Mouse (Mus musculus) lung, adult 2 months (tissue): Measurements from ENCODE around the gene Il17c. TPM values are rescaled to one million over a fixed set of nuclear protein-coding genes. Genes with fewer than 3 reads are reported as not detected.

Experiments used
- DNase-seq: peaks from one replicate; pipeline ENCODE4 v3.0.0; 2022
- H3K4me1 ChIP-seq: fragments of 200-500 bp; 2 replicates; pipeline ENCODE4 v1.6.1; 2011; ENCODE audit warnings: low read length; ENCODE audit not compliant: control insufficient read depth, insufficient read depth
- H3K4me3 ChIP-seq: fragments of 200-500 bp; replicated peaks from 2 replicates; pipeline ENCODE3; 2011; ENCODE audit warnings: low read depth, mild to moderate bottlenecking, control low read depth, low read length; ENCODE audit errors: extremely low read depth
- CTCF ChIP-seq: fragments of 200-500 bp; IDR thresholded peaks from 2 replicates; pipeline ENCODE4 v1.5.1; 2011; ENCODE audit warnings: mild to moderate bottlenecking, low read length, control low read depth; ENCODE audit not compliant: insufficient read depth
- POLR2A ChIP-seq: fragments of 200-500 bp; IDR thresholded peaks from 2 replicates; pipeline ENCODE4 v1.6.1; 2011; ENCODE audit warnings: low read depth, mild to moderate bottlenecking, control low read depth, low read length, borderline replicate concordance; ENCODE audit errors: extremely low read depth
- WGBS: fragments of 180-500 bp; shearing (Covaris S2); methylation state at CpG from one replicate; pipeline ENCODE4 v1.1.7; 2018; 5-methylcytosine and 5-hydroxymethylcytosine counted together
- polyA plus RNA-seq: library from polyadenylated mRNA; depleted of rRNA; stranded (reverse); fragments of >200 nt; gene quantifications from 2 replicates; pipeline ENCODE4 v1.2.3, GENCODE M21; 2012

The Il17c gene
- polyA plus RNA-seq, 1 experiment, result 0.62 TPM

GRCm38 (mm10) chr8:122437708-122438331 is 16.0 kb downstream of the Il17c start:
- 85% methylated on average over 13 of the region's 13 CpGs for WGBS
- TF ChIP-seq POLR2A, result no peak
- no peak for TF ChIP-seq CTCF
- Histone ChIP-seq H3K4me1 (peaks cover 8% of the 10 kb centered on the region), H3K4me3 (peak overlapping the region; percentile 1)
- DNase-seq, result no peak

GRCm38 (mm10) chr8:122439336-122439735 is 17.5 kb downstream of the Il17c start:
- WGBS, result 95% methylated on average over 16 of the region's 16 CpGs
- TF ChIP-seq CTCF, result no peak
- TF ChIP-seq POLR2A, result no peak
- peaks cover 4% of the 10 kb centered on the region; the same call in 1 of the 2 replicates for H3K4me1 ChIP-seq
- no peak for DNase-seq
- no peak overlapping the region for H3K4me3 ChIP-seq

- Histone ChIP-seq H3K4me1 (peaks cover 7% of the 10 kb centered on the region; the same call in 1 of the 2 replicates), H3K4me3 (no peak overlapping the region)
- no peak for TF ChIP-seq CTCF
- DNase-seq, result no peak
- WGBS, result 81% methylated on average over 1 of the region's 1 CpGs
Observed at GRCm38 (mm10) chr8:122441326-122441725, 19.5 kb downstream of the Il17c start.

DNA sequence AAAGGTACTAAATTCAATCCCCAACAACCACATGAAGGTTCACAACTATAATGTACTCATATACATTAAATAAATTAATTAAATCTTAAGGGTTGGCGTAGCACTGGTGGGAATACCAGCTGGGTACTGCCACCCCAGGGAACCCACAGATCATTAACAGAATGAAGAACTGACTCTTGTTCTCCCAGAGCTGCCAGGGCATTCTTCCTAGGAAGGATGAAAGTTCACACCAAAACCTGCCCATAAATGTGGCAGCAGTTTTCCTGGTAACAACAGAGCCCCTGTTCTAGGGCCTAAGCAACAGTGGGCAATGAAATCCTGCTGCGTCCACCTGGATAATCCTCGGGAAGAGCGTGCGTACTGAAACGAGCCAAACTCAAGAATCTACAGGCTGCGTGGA is 20.5 kb downstream of the Il17c start:
- H3K4me1 ChIP-seq, result peaks cover 7% of the 10 kb centered on the region; the same call in 1 of the 2 replicates
- no peak overlapping the region for H3K4me3 ChIP-seq
- TF ChIP-seq CTCF (no peak), POLR2A (no peak)
- no peak for DNase-seq
- WGBS, result 29% methylated on average over 7 of the region's 7 CpGs

DNA sequence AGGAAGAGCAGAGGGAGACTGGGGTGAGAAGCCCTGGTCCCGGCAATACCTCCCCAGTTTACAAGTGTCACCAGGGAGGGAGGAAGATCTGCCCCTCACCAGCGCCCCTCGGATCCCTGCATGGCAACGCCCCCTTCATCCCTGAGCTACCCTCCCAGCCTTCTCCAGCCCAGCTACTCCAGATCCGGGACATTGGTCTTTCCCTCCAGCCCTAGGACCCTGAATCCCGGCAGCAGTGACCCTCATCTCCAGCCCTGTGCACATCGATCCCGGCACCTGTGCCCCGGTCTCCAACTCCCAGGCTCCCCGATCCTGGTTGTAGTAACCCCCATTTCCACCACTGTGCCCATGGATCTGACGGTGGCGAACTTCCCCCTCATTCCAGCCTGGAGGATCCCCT is 21.0 kb downstream of the Il17c start:
- H3K4me1 ChIP-seq, result peaks cover 7% of the 10 kb centered on the region; the same call in 1 of the 2 replicates
- peak overlapping the region; percentile 92 for H3K4me3 ChIP-seq
- no peak for TF ChIP-seq CTCF
- no peak for TF ChIP-seq POLR2A
- WGBS, result 4% methylated on average over 12 of the region's 12 CpGs
- DNase-seq, result no peak

- peak; percentile 95 for DNase-seq
- TF ChIP-seq POLR2A (peak; percentile 96; the same call in 1 of the 2 replicates), CTCF (peak; percentile 44)
- peaks cover 7% of the 10 kb centered on the region; the same call in 1 of the 2 replicates for H3K4me1 ChIP-seq
- WGBS, result under 1% methylated on average over 47 of the region's 47 CpGs
- peak within 1 kb of the TSS; percentile 92 for H3K4me3 ChIP-seq
Observed at GRCm38 (mm10) chr8:122443262-122444006, 21.6 kb downstream of the Il17c start, which contains the start of gene Mvd. Mvd (minus strand) TSS chr8:122443422.

DNA sequence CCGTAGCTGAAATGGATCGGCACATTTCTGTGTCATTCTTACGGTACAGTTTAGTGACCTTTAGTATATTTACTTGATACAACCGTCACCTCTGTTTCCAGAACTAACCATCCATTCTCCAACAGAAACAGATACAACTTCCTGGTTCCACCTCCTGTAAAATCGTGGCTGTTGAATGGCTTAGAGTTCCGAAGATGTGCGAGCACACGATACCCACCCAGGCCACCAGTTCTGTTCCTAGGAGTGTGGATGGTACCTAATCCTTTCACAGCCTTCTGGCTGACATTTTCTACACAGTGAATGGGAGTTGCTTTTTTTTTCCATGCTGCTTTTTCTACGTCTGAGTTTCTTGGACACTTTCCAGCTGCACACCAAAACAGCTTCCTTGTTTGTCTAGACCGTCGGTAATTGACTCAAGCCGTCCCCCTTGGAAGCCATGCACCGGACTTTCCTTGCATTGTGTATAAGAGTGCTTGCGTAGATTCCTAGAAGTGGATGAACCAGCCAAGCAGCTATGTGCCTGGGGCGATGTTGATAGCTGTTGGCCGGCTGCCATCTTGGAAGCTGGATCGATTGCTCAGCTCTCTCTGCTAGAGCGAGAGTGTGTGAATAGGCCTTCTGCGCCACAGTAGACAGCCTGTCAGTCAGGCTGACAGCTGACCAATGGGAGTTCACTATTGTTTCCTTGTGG is 22.4 kb downstream of the Il17c start:
- under 1% methylated on average over 19 of the region's 19 CpGs for WGBS
- TF ChIP-seq CTCF (no peak), POLR2A (peak; percentile 40; the same call in 1 of the 2 replicates)
- H3K4me1 ChIP-seq, result peaks cover 7% of the 10 kb centered on the region; the same call in 1 of the 2 replicates
- peak; percentile 88 for DNase-seq
- H3K4me3 ChIP-seq, result peak overlapping the region; percentile 60

DNA sequence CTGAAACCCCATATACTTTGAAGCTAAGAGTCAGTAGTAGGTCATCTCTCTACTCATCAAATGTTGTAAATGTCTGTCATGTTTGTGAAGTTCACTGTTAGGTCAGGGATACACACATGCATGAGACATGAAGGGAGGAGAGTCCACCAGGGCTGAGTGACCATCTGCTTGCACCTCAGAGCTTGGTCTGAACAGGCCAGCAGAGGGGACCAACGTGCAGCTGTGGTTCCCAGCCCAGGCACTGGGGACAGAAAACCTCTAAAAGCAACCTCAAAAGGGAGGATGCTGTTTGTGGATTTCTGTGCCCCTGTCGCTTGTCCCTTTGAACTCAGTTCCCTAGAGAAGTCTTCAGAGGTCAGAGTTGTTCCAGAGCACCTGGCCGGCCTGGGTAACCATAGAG is 23.4 kb downstream of the Il17c start:
- H3K4me1 ChIP-seq, result peaks cover 7% of the 10 kb centered on the region; the same call in 1 of the 2 replicates
- no peak overlapping the region for H3K4me3 ChIP-seq
- 50% methylated on average over 3 of the region's 3 CpGs for WGBS
- DNase-seq, result no peak
- TF ChIP-seq CTCF (peak; percentile 34; the same call in 1 of the 2 replicates), POLR2A (no peak)

DNA sequence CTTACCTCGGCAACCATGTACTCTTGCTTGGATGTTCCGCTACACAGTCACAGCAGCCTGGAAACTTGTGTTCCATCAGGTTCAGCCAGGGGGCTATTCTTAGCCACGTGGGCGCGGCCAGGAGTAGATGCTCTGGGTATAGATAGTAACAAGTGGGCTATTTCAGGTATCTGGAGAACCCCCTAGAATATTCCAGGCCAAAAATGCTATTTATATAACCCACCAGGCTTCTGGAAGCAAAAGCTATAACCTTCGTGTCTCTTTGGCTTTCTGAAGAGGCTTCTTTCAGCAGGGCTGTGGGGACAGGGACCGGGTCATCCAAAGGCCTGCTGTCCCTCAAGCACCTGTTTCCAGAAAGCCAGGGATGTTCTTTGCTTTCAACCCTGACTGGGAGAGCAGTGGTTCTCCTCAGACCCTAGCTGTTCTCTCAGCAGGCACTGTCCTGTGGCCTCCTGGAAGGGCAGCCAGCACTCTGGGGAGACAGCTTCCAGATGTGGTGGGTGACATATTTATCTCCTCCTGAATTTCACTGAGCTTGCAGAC is 29.4 kb downstream of the Il17c start:
- 70% methylated on average over 7 of the region's 7 CpGs for WGBS
- Histone ChIP-seq H3K4me1 (no peaks in the 10 kb centered on the region), H3K4me3 (no peak overlapping the region)
- TF ChIP-seq POLR2A, result no peak
- no peak for TF ChIP-seq CTCF
- no peak for DNase-seq
